Mouse (Mus musculus): ENCODE measurements around the gene Mvp. TPM values are rescaled to one million over a fixed set of nuclear protein-coding genes. Genes with fewer than 3 reads are reported as not detected.

The Mvp gene
- polyA plus RNA-seq, 1 experiment from 2014 or later, result 29.1 TPM

- WGBS, result 60% methylated on average over 9 of the region's 9 CpGs
- no peak overlapping the region for H3K4me3 ChIP-seq (replicated peaks)
Measured at GRCm38 (mm10) chr7:126959780-126960179, 54.6 kb downstream of the Mvp start.

GRCm38 (mm10) chr7:126955125-126955524, 59.3 kb downstream of the Mvp start:
- no peaks in the 10 kb centered on the region for H3K9me3 ChIP-seq
- H3K4me2 ChIP-seq, result no peak overlapping the region
- 53% methylated on average over 3 of the region's 3 CpGs for WGBS
- no peak for ATAC-seq (ENCODE audit: insufficient read depth, low FRiP score, low read depth)
- no peaks in the 10 kb centered on the region for H3K4me1 ChIP-seq
- H3K36me3 ChIP-seq, result no peaks in the 10 kb centered on the region
- no peak overlapping the region for H3K9ac ChIP-seq
- no peak overlapping the region for H3K4me3 ChIP-seq (replicated peaks)
- H3K27me3 ChIP-seq (replicated peaks), result peaks cover 25% of the 10 kb centered on the region
- no peak overlapping the region for H3K27ac ChIP-seq

More at GRCm38 (mm10) chr7:126959780-126960179, 54.6 kb downstream of the Mvp start:
- H3K4me1 ChIP-seq, result no peaks in the 10 kb centered on the region
- ATAC-seq (ENCODE audit: insufficient read depth, low FRiP score, low read depth), result no peak
- H3K9me3 ChIP-seq, result no peaks in the 10 kb centered on the region
- H3K27me3 ChIP-seq (replicated peaks), result peaks cover 18% of the 10 kb centered on the region; the same call in 1 of the 2 replicates
- no peak overlapping the region for H3K27ac ChIP-seq
- no peaks in the 10 kb centered on the region for H3K36me3 ChIP-seq
- no peak overlapping the region for H3K9ac ChIP-seq
- no peak overlapping the region for H3K4me2 ChIP-seq

GRCm38 (mm10) chr7:126952646-126953045, 61.8 kb downstream of the Mvp start:
- Histone ChIP-seq H3K4me3 (replicated peaks) (no peak overlapping the region), H3K4me2 (no peak overlapping the region), H3K4me1 (peaks cover 5% of the 10 kb centered on the region), H3K27me3 (replicated peaks) (peaks cover 27% of the 10 kb centered on the region), H3K9me3 (no peaks in the 10 kb centered on the region), H3K9ac (no peak overlapping the region), H3K27ac (no peak overlapping the region), H3K36me3 (no peaks in the 10 kb centered on the region)
- WGBS, result 1% methylated on average over 8 of the region's 8 CpGs
- ATAC-seq (ENCODE audit: insufficient read depth, low FRiP score, low read depth), result no peak

GRCm38 (mm10) chr7:126951741-126952140, 62.7 kb downstream of the Mvp start:
- Histone ChIP-seq H3K36me3 (no peaks in the 10 kb centered on the region), H3K4me1 (peaks cover 5% of the 10 kb centered on the region), H3K9me3 (no peaks in the 10 kb centered on the region), H3K4me3 (replicated peaks) (no peak overlapping the region), H3K9ac (no peak overlapping the region), H3K4me2 (no peak overlapping the region), H3K27ac (no peak overlapping the region), H3K27me3 (replicated peaks) (peaks cover 27% of the 10 kb centered on the region)
- ATAC-seq (ENCODE audit: insufficient read depth, low FRiP score, low read depth), result no peak
- WGBS, result 26% methylated on average over 4 of the region's 4 CpGs

- H3K36me3 ChIP-seq, result no peaks in the 10 kb centered on the region
- H3K4me2 ChIP-seq, result peak overlapping the region; percentile 99
- WGBS, result 5% methylated on average over 26 of the region's 26 CpGs
- H3K4me1 ChIP-seq, result peaks cover 5% of the 10 kb centered on the region
- no peaks in the 10 kb centered on the region for H3K9me3 ChIP-seq
- H3K27me3 ChIP-seq (replicated peaks), result peaks cover 27% of the 10 kb centered on the region
- H3K4me3 ChIP-seq (replicated peaks), result peak overlapping the region; percentile 51
- H3K9ac ChIP-seq, result no peak overlapping the region
- H3K27ac ChIP-seq, result no peak overlapping the region
- ATAC-seq (ENCODE audit: insufficient read depth, low FRiP score, low read depth), result no peak
Measured at GRCm38 (mm10) chr7:126950647-126951615, 63.5 kb downstream of the Mvp start.

GRCm38 (mm10) chr7:126949793-126950646, 64.4 kb downstream of the Mvp start, which contains the start of gene Sez6l2:
TSS of gene Sez6l2 (plus strand) at chr7:126950563.
- Histone ChIP-seq H3K4me2 (peak within 1 kb of the TSS; percentile 99), H3K27me3 (replicated peaks) (peaks cover 27% of the 10 kb centered on the region), H3K36me3 (no peaks in the 10 kb centered on the region), H3K9me3 (no peaks in the 10 kb centered on the region), H3K9ac (no peak within 1 kb of the TSS), H3K27ac (no peak within 1 kb of the TSS), H3K4me3 (replicated peaks) (peak within 1 kb of the TSS; percentile 51), H3K4me1 (peaks cover 5% of the 10 kb centered on the region)
- peak; percentile 85 for ATAC-seq (ENCODE audit: insufficient read depth, low FRiP score, low read depth)
- WGBS, result under 1% methylated on average over 42 of the region's 42 CpGs

- Histone ChIP-seq H3K36me3 (no peaks in the 10 kb centered on the region), H3K9me3 (no peaks in the 10 kb centered on the region), H3K4me2 (peak within 1 kb of the TSS; percentile 99), H3K27ac (no peak within 1 kb of the TSS), H3K4me3 (replicated peaks) (peak within 1 kb of the TSS; percentile 51), H3K9ac (no peak within 1 kb of the TSS), H3K27me3 (replicated peaks) (peaks cover 27% of the 10 kb centered on the region), H3K4me1 (peaks cover 5% of the 10 kb centered on the region)
- ATAC-seq (ENCODE audit: insufficient read depth, low FRiP score, low read depth), result peak; percentile 19
- under 1% methylated on average over 21 of the region's 21 CpGs for WGBS
Measured at GRCm38 (mm10) chr7:126949403-126949792, 65.0 kb downstream of the Mvp start, which contains the start of gene Asphd1. TSS of gene Asphd1 (minus strand) at chr7:126949582.

- Histone ChIP-seq H3K4me2 (no peak overlapping the region), H3K36me3 (0 out of 2 replicates have a peak, but pooled peaks cover 4% of the 10 kb centered on the region), H3K27me3 (replicated peaks) (peaks cover 27% of the 10 kb centered on the region), H3K27ac (no peak overlapping the region), H3K9ac (no peak overlapping the region), H3K9me3 (no peaks in the 10 kb centered on the region), H3K4me3 (replicated peaks) (no peak overlapping the region), H3K4me1 (peaks cover 5% of the 10 kb centered on the region)
- WGBS, result 81% methylated on average over 10 of the region's 10 CpGs
- no peak for ATAC-seq (ENCODE audit: insufficient read depth, low FRiP score, low read depth)
Measured at GRCm38 (mm10) chr7:126948626-126949025, 65.8 kb downstream of the Mvp start.

- peaks cover 5% of the 10 kb centered on the region for H3K4me1 ChIP-seq
- no peak overlapping the region for H3K9ac ChIP-seq
- H3K4me3 ChIP-seq (replicated peaks), result no peak overlapping the region
- no peak overlapping the region for H3K4me2 ChIP-seq
- H3K9me3 ChIP-seq, result no peaks in the 10 kb centered on the region
- H3K36me3 ChIP-seq, result 0 out of 2 replicates have a peak, but pooled peaks cover 4% of the 10 kb centered on the region
- H3K27me3 ChIP-seq (replicated peaks), result peaks cover 16% of the 10 kb centered on the region
- WGBS, result 41% methylated on average over 3 of the region's 3 CpGs
- no peak for ATAC-seq (ENCODE audit: insufficient read depth, low FRiP score, low read depth)
- H3K27ac ChIP-seq, result no peak overlapping the region
Measured at GRCm38 (mm10) chr7:126946530-126946929, 67.9 kb downstream of the Mvp start.

GRCm38 (mm10) chr7:126941801-126942200, 72.6 kb downstream of the Mvp start:
- Histone ChIP-seq H3K27ac (no peak overlapping the region), H3K9me3 (no peaks in the 10 kb centered on the region), H3K36me3 (0 out of 2 replicates have a peak, but pooled peaks cover 7% of the 10 kb centered on the region), H3K9ac (no peak overlapping the region), H3K27me3 (replicated peaks) (no peaks in the 10 kb centered on the region), H3K4me1 (no peaks in the 10 kb centered on the region), H3K4me3 (replicated peaks) (no peak overlapping the region), H3K4me2 (no peak overlapping the region)
- no peak for ATAC-seq (ENCODE audit: insufficient read depth, low FRiP score, low read depth)
- 82% methylated on average over 5 of the region's 5 CpGs for WGBS

GRCm38 (mm10) chr7:126941171-126941570, 73.2 kb downstream of the Mvp start:
- H3K27me3 ChIP-seq (replicated peaks), result no peaks in the 10 kb centered on the region
- no peak for ATAC-seq (ENCODE audit: insufficient read depth, low FRiP score, low read depth)
- no peak overlapping the region for H3K27ac ChIP-seq
- H3K36me3 ChIP-seq, result 0 out of 2 replicates have a peak, but pooled peaks cover 7% of the 10 kb centered on the region
- no peak overlapping the region for H3K9ac ChIP-seq
- 47% methylated on average over 6 of the region's 6 CpGs for WGBS
- H3K9me3 ChIP-seq, result no peaks in the 10 kb centered on the region
- no peak overlapping the region for H3K4me2 ChIP-seq
- H3K4me1 ChIP-seq, result no peaks in the 10 kb centered on the region
- no peak overlapping the region for H3K4me3 ChIP-seq (replicated peaks)
